Mouse (Mus musculus) liver, embryonic 14.5 days (tissue): ENCODE data around the gene Miip. TPM values are rescaled to one million over a fixed set of nuclear protein-coding genes. Genes with fewer than 3 reads are reported as not detected.

ENCODE experiments used
- ATAC-seq: fragments of 200-750 bp; cut with Nextera tagmentation; 2 replicates; pipeline ENCODE4 v1.8.0; 2017; ENCODE audit warnings: moderate number of reproducible peaks, mild to moderate bottlenecking, moderate library complexity; ENCODE audit not compliant: insufficient read depth
- DNase-seq, 3 experiments: peaks; one replicate each; pipeline ENCODE4 v3.0.0-alpha.2; 2012 to 2013; ENCODE audit warnings: low read depth in 3 of 3, low spot score in 3 of 3
- H3K27ac ChIP-seq: fragments of 300-500 bp; sonication (generic); 2 replicates; pipeline ENCODE4 v1.5.1; 2014; ENCODE audit warnings: moderate library complexity, mild to moderate bottlenecking, control low read depth, inconsistent platforms
- H3K27me3 ChIP-seq: fragments of 300-500 bp; sonication (generic); 2 replicates; pipeline ENCODE4 v1.6.1; 2014; ENCODE audit warnings: mild to moderate bottlenecking, low read length, moderate library complexity; ENCODE audit not compliant: control insufficient read depth, insufficient read depth
- H3K36me3 ChIP-seq: fragments of 300-500 bp; sonication (generic); replicated peaks from 2 replicates; pipeline ENCODE4 v1.6.1; 2014; ENCODE audit warnings: low read depth; ENCODE audit not compliant: control insufficient read depth, insufficient read depth
- H3K4me1 ChIP-seq, 2 experiments: fragments of 200-500 bp in 1 of 2; fragments of 300-500 bp in 1 of 2; sonication (generic) in 1 of 2; replicated peaks; 2 replicates each; pipeline ENCODE4 v1.6.1; 2012 to 2014; ENCODE audit warnings: antibody characterized with exemption in 1 of 2, inconsistent platforms in 1 of 2, low read length in 1 of 2; ENCODE audit not compliant: control insufficient read depth in 2 of 2, insufficient read depth in 2 of 2
- H3K4me2 ChIP-seq: fragments of 300-500 bp; sonication (generic); 2 replicates; pipeline ENCODE4 v1.6.1; 2014; ENCODE audit warnings: low read depth, mild to moderate bottlenecking, control low read depth, moderate library complexity
- H3K4me3 ChIP-seq, 2 experiments: fragments of 200-500 bp in 1 of 2; fragments of 300-500 bp in 1 of 2; sonication (generic) in 1 of 2; 2 replicates each; pipeline ENCODE4 v1.5.1; 2012 to 2014; ENCODE audit warnings: low read depth in 2 of 2, low read length in 2 of 2, mild to moderate bottlenecking in 2 of 2, control low read depth in 1 of 2, inconsistent platforms in 1 of 2, moderate library complexity in 1 of 2; ENCODE audit not compliant: insufficient read depth in 1 of 2
- H3K9ac ChIP-seq: fragments of 300-500 bp; sonication (generic); replicated peaks from 2 replicates; pipeline ENCODE4 v1.6.1; 2014; ENCODE audit warnings: mild to moderate bottlenecking, control low read depth, moderate library complexity
- H3K9me3 ChIP-seq: fragments of 300-500 bp; sonication (generic); 2 replicates; pipeline ENCODE4 v1.6.1; 2016; ENCODE audit warnings: low read length, mixed read lengths; ENCODE audit not compliant: control insufficient read depth
- CTCF ChIP-seq: IDR thresholded peaks from 2 replicates; pipeline ENCODE4 v1.5.1; 2016; ENCODE audit warnings: antibody characterized with exemption, low read depth, control low read depth
- EP300 ChIP-seq: IDR thresholded peaks from 2 replicates; pipeline ENCODE4 v1.6.1; 2016; ENCODE audit warnings: antibody characterized with exemption, low read depth
- WGBS: fragments of 180-500 bp; shearing (Covaris S2); extraction: QIAGEN DNeasy Blood & Tissue Kit; methylation state at CpG from one replicate; pipeline ENCODE4 v1.1.7; 2014; ENCODE audit not compliant: insufficient replicate concordance; 5-methylcytosine and 5-hydroxymethylcytosine counted together
- polyA plus RNA-seq, 2 experiments: library from polyadenylated mRNA; depleted of rRNA in 1 of 2; stranded (reverse) in 1 of 2; unstranded in 1 of 2; fragments of >200 nt; fragmentation: Nextera tagmentation in 1 of 2; extraction: Ambion mirVana in 1 of 2; gene quantifications; 2 replicates each; pipeline versions ENCODE4 v1.2.1 to v1.2.3; 2012 to 2014

The Miip gene
- polyA plus RNA-seq, 2 experiments = 18.5 to 33.8 TPM

DNA sequence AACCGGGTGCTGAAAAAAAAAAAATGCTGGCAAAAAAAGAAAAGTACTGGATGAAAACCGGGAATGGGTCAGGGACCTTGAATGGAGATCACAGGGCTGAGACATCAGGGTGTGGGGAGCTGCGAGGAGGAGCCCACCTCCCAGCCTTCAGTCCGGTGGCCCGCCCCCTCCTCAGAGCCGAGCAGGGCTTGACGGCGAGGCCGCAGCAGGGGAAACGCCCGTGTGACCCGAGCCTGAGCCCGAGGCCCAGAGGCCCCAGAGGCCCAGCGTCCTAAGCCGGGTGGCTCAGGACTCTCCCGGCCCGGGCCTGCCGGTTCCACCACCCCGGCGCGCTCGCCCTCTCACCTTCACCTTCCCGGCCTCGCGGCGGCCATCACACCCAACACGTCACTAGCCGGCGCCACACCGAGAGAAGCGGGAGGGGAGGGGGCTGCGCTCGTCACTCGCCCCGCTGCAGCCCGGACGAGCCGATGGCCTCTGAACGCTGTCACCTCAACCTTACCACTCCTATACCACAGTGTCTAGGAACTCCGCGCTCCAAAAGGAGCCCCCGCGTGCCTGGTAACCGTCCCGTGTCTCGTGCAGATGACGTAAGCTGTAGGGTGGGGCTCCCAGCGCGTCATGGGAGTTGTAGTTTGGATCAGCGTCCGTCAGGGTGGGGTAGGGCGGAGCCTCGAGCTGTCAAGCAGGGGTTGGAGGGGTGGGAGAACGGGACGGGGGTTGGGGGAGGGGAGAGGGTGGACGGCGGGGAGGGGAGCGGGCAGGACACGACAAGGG is 35.9 kb upstream of the Miip start, which contains the start of gene Mfn2:
Gene Mfn2 (minus strand): TSS at position 392 of the 777 bp plus-strand sequence.
- peak within 1 kb of the TSS; percentile 82 for H3K4me2 ChIP-seq
- under 1% methylated on average over 55 of the region's 59 CpGs for WGBS
- DNase-seq (peak; percentile 78 to 81 (median 80)), ATAC-seq (peak; percentile 95)
- H3K27me3 ChIP-seq = no peaks in the 10 kb centered on the region
- peak within 1 kb of the TSS; percentile 89 to 93 for H3K4me3 ChIP-seq
- peak within 1 kb of the TSS; percentile 10 for H3K27ac ChIP-seq
- H3K9me3 ChIP-seq = no peaks in the 10 kb centered on the region
- peaks cover 5% of the 10 kb centered on the region; the same call in 1 of the 2 replicates for H3K36me3 ChIP-seq
- H3K4me1 ChIP-seq = peaks cover 6 to 11% of the 10 kb centered on the region in 2 experiments; a peak in 3 of 4 replicates
- TF ChIP-seq EP300 (no peak), CTCF (no peak)
- peak within 1 kb of the TSS; percentile 90 for H3K9ac ChIP-seq

DNA sequence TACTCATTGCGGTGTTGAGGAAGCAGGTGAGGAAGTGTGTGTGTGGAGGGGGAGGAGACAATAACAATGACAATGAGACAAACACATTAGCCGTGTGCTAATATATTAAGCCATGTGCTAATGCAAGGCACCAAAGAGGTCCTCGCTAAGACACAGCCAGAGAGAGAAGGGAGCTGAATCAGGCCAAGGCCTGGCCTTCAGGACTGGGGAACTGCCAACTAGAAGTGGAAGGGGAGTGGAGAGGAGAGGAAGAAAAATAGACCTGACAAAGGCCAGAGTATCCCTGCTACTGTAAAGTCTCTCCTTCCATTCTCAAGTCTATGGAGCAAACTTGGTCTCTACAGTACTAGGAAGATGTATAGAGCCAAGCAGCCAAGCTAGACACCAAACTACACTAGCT is 35.0 kb upstream of the Miip start:
- Histone ChIP-seq H3K4me2 (peak overlapping the region; percentile 82), H3K9me3 (no peaks in the 10 kb centered on the region), H3K4me3 (peak overlapping the region; percentile 89 to 93), H3K27me3 (no peaks in the 10 kb centered on the region), H3K36me3 (peaks cover 5% of the 10 kb centered on the region), H3K9ac (peak overlapping the region; percentile 90), H3K4me1 (peaks cover 6 to 11% of the 10 kb centered on the region in 2 experiments; a peak in 3 of 4 replicates), H3K27ac (no peak overlapping the region)
- DNase-seq (no peak), ATAC-seq (no peak)
- no peak for TF ChIP-seq EP300
- TF ChIP-seq CTCF = no peak
- WGBS = 62% methylated on average over 3 of the region's 3 CpGs

DNA sequence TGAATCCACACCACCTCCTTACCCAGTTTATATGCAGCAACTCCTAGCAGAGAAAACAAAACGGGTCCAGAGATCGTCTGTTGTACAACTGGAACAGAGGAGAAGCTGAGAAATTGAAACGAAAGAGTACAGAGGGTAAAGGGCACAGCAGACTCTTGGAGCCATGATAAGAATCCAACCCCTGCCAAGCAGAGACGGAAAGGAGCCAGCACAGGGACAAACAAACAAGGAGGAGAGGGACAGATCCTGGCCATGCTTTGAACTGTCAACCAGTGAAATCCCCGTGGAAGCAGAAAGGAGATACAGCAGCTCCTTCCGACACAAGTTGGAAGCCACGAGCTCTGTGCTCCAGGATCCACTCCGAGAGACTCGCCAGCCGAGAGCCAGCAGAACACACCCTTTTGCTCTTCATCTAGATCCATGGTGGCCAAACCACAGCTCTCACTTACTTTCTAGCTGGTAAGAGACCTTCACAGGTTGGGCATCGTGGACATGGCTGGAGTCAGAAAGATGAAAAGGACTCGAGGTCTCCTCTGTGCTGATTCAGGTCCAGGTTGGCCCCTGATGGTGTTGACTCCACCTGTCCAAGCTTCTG is 34.4 kb upstream of the Miip start:
- Histone ChIP-seq H3K4me3 (no peak overlapping the region), H3K4me1 (peaks cover 6 to 11% of the 10 kb centered on the region in 2 experiments; a peak in 3 of 4 replicates), H3K36me3 (peaks cover 8% of the 10 kb centered on the region), H3K4me2 (peak overlapping the region; percentile 82), H3K27me3 (no peaks in the 10 kb centered on the region), H3K27ac (no peak overlapping the region), H3K9ac (0 out of 2 replicates have a peak overlapping the region, but pooled peaks have one; percentile 90), H3K9me3 (no peaks in the 10 kb centered on the region)
- WGBS = 78% methylated on average over 12 of the region's 12 CpGs
- TF ChIP-seq CTCF (no peak), EP300 (no peak)
- no peak for ATAC-seq
- no peak for DNase-seq

DNA sequence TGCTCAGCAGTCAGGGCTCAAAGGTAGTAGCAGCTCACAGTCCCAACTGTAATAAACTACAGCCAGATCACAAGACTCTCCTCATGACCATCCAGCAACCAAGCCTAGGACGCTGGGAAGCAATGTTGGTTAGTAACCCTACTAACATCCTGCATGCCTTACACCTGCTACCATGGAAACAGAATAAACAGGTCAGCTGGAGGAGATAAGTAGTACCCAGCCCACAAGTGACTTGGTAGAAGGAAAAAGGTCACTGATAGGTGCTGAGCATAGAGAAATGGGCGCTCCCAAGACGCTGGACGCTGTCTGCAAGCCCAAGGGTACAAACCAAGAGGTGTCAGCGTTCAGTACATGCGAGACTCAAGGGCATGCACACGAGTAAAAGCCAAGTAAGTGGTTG is 31.8 kb upstream of the Miip start:
- Histone ChIP-seq H3K27me3 (no peaks in the 10 kb centered on the region), H3K4me2 (no peak overlapping the region), H3K27ac (no peak overlapping the region), H3K9ac (no peak overlapping the region), H3K9me3 (no peaks in the 10 kb centered on the region), H3K36me3 (peaks cover 13% of the 10 kb centered on the region), H3K4me1 (peaks cover 6 to 11% of the 10 kb centered on the region in 2 experiments; a peak in 3 of 4 replicates), H3K4me3 (no peak overlapping the region)
- ATAC-seq (no peak), DNase-seq (no peak)
- TF ChIP-seq CTCF (no peak), EP300 (no peak)
- 62% methylated on average over 7 of the region's 7 CpGs for WGBS

DNA sequence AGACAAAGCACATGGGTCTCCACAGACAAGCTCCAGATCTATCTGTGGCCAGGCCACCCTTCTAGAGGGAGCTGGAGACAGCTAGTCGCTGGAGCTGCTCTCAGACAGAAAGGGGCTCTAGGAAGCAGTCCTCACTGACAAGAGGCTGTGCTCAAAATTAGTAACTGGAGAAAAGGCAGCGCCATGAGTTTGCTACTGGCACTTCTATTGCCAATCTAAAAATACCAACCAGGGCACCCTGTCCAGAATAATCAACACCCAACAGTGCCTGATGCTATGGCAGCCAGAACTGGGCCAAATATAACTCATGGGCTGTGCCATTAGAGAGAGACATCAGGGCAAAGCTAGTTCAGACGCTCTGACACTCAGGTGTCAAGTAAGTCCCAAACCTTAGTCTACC is 28.7 kb upstream of the Miip start:
- DNase-seq = no peak
- no peaks in the 10 kb centered on the region for H3K9me3 ChIP-seq
- WGBS = 80% methylated on average over 3 of the region's 3 CpGs
- H3K4me3 ChIP-seq = no peak overlapping the region
- no peak overlapping the region for H3K9ac ChIP-seq
- H3K36me3 ChIP-seq = peaks cover 16% of the 10 kb centered on the region
- no peaks in the 10 kb centered on the region for H3K4me1 ChIP-seq
- H3K27me3 ChIP-seq = no peaks in the 10 kb centered on the region
- H3K4me2 ChIP-seq = no peak overlapping the region
- ATAC-seq = no peak
- TF ChIP-seq CTCF (no peak), EP300 (no peak)
- H3K27ac ChIP-seq = no peak overlapping the region
